Mouse (Mus musculus) embryo, embryonic 11.5 days (tissue): ENCODE results near the gene Pgbd1.
"Not testable (repeated sequence)": the region's sequence is repeated elsewhere in the genome, so short reads cannot be mapped to it uniquely, and the experiment has no call there.

Source experiments
- DNase-seq: peaks from one replicate; pipeline ENCODE4 v3.0.0-alpha.2; 2012; ENCODE audit warnings: low read depth, low spot score

The Pgbd1 gene

GRCm38 (mm10) chr13:21415750-21416149 lies 25.1 kb downstream of the Pgbd1 start:
- no peak for DNase-seq

GRCm38 (mm10) chr13:21415266-21415665 lies 25.6 kb downstream of the Pgbd1 start:
- DNase-seq: no peak

GRCm38 (mm10) chr13:21414231-21415212 lies 26.3 kb downstream of the Pgbd1 start:
- DNase-seq: no peak

GRCm38 (mm10) chr13:21408805-21409459 lies 31.9 kb downstream of the Pgbd1 start:
- DNase-seq: no peak

GRCm38 (mm10) chr13:21407969-21408804 lies 32.7 kb downstream of the Pgbd1 start:
- peak; percentile 68 for DNase-seq

GRCm38 (mm10) chr13:21407341-21407740 lies 33.5 kb downstream of the Pgbd1 start:
- DNase-seq: no peak

GRCm38 (mm10) chr13:21402848-21403247 lies 38.0 kb downstream of the Pgbd1 start:
- no peak for DNase-seq

GRCm38 (mm10) chr13:21402287-21402846 lies 38.5 kb downstream of the Pgbd1 start, which contains the start of gene Zkscan3:
Gene Zkscan3 (minus strand): TSS chr13:21402755.
- peak; percentile 69 for DNase-seq

- no peak for DNase-seq
Observed at GRCm38 (mm10) chr13:21401636-21402286, 39.1 kb downstream of the Pgbd1 start.

GRCm38 (mm10) chr13:21401166-21401565 lies 39.7 kb downstream of the Pgbd1 start:
- DNase-seq: no peak

- DNase-seq: no peak
Observed at GRCm38 (mm10) chr13:21397486-21397885, 43.4 kb downstream of the Pgbd1 start.

GRCm38 (mm10) chr13:21396048-21396447 lies 44.8 kb downstream of the Pgbd1 start:
- DNase-seq: not testable (repeated sequence)

- DNase-seq: no peak
Observed at GRCm38 (mm10) chr13:21395623-21396022, 45.2 kb downstream of the Pgbd1 start.

- DNase-seq: no peak
Observed at GRCm38 (mm10) chr13:21395211-21395610, 45.6 kb downstream of the Pgbd1 start.

GRCm38 (mm10) chr13:21377773-21378172 lies 63.1 kb downstream of the Pgbd1 start:
- DNase-seq: no peak

- no peak for DNase-seq
Observed at GRCm38 (mm10) chr13:21372700-21373099, 68.2 kb downstream of the Pgbd1 start.
